Mouse (Mus musculus) ES-E14 (cell line): Measurements from ENCODE around the gene Alkbh4.

ENCODE experiments used
- HCFC1 ChIP-seq: IDR thresholded peaks from 2 replicates; pipeline ENCODE4 v1.6.1; 2012; ENCODE audit warnings: low read length, inconsistent platforms, borderline replicate concordance; ENCODE audit not compliant: insufficient read depth
- ZNF384 ChIP-seq: IDR thresholded peaks from 2 replicates; pipeline ENCODE4 v1.6.1; 2012; ENCODE audit warnings: low read depth, low read length, inconsistent platforms

GRCm38 (mm10) chr5:136098536-136098935 is 37.4 kb upstream of the Alkbh4 start:
- TF ChIP-seq HCFC1 = no peak
- TF ChIP-seq ZNF384 = no peak
